Mouse (Mus musculus): ENCODE results near the gene Nucb1.
"Not testable (repeated sequence)": the region's sequence is repeated elsewhere in the genome, so short reads cannot be mapped to it uniquely, and the experiment has no call there.

Nucb1 gene

DNA sequence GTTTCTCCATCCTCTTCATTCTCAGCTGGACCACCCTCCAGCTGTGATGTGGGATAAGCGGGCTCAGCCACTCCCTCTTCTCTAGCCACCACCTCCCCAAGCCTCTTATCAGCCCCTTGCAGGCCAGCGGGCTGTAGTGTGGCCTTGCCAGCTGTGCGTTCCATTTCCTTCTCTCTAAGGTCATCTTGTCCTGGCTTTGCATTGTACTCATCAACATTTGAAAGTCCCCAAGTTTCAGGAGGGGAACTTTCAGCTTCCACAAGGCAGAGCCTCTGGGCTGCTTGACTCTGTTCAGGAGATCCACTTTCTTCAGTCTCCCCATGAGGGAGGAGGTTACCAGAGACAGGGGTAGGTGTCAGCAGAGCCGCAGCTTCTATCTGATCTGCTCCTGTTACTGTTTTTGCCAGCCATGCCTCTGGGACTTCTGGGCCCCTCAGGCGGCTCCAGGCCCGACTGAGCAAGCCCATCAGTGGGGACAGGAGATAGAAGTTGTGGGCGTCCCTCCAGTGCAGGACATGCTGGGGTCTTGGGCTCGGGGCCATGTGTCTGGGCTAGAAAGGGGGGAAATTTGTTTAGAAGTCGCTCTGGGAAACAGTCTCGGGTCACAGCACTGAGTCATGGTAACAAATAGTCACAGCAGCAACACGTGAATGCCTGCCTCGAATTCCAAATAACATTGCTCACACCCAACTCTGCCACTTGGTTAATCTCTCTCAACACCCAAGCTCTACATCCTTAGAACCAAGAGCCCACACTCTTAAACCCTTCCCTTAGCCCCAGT is 14.8 kb upstream of the Nucb1 start:
- no peak for DNase-seq (ENCODE audit: low spot score in 2 of 2)

DNA sequence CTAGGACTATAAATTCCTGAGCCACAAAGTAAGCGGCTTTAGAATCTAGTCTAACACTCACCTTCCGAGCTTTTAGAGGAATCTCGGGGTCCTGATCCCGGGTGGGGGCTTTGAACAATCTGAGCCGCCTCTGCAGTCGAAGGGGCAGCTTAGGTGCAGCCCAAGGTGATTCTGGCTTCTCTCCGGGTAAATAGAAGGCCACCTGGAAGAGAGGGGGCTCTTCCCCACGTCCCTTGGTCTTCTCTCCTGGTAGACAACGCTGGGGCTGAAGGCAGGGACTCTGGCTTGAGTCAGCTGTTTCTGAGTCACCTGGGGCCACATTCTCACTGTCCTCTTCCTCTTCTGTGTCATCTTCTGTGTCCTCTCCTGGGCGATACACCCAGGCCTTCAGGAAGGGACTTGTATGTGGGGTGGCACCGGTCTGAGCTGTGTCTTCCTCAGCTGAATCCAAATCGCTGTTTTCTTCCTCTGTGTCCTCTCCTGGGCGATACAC is 13.5 kb upstream of the Nucb1 start:
- no peak for DNase-seq (ENCODE audit: low spot score in 2 of 2)

DNA sequence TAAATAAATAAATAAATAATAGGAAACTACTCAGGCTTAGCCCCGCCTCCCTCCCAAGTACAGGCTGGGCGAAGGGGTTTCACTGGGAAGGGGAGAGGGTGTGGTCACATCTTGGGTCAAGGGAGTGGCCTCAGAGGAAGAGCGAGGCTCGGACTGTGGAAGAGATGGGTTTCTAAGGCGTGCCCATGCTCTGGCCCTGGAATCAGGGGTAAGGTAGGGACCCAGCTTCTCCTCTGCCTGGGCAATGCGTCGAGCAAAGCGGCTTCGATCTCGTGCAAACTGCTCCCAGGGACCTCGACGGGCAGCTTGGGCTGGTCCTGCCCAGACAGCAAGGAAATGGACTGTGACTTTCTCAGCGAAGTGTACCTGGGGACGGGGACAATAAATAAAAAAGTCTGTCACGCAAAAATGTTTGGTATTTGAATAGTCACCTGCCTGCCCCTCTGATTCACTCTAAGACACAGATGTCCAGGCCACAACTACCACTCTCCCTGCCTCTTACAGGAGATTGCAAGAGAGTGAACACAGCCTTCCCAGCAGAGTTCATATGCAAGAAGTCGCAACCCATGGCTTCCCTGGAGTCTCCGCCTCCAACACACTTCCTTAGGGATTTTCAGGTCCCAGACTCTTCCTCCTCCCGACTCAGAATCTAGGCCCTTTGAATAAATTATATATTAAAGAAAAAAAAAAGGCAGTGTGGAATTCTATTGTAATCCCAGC is 12.9 kb upstream of the Nucb1 start:
- no peak for DNase-seq (ENCODE audit: low spot score in 2 of 2)

DNA sequence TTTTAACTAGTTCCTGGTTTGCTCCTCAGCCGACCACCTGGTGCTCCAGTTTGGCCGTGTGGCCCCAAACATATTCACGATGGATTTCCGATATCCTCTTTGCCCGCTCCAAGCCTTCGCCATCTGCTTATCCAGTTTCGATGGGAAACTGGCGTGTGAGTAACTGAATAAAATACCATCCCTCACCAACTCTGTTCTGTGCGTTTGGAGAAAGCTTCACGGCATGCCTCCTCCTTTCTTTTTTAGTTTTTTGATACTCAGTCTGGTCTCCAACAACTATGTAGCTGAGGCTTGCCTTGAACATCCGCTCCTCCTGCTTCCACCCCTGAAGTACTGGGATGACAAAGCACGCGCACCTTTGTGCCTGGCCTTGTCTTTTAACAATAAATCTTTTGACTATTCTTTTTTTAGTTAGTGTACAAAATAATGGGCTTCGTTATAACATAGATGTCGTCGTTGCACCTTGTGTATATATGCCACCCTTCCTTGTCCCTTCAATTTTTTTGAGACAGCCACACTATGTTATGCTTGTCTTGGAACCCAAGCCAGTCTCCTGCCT is 12.1 kb upstream of the Nucb1 start:
- no peak for DNase-seq (ENCODE audit: low spot score in 2 of 2)

DNA sequence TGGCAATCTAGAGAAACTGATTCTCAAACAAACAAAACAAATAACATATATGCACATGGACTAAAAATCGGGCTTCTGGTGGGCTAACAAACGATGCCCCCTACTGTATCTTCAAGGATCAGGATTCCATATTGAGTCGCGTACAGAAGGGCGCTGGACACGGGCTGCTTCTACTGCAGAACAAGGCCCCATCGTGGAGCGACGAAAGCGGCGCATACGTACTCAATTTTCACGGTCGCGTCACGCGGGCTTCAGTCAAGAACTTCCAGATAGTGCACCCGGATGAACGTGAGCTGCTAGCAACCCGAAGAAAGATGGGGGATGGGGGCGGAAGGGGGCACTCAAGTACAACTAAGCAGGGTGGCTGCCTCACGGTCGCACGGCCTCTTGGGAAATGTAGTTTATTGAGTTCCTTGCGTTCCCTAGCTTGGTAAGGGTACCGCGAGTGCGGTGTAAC is 11.6 kb upstream of the Nucb1 start:
- DNase-seq (ENCODE audit: low spot score in 2 of 2): peak; percentile 79

DNA sequence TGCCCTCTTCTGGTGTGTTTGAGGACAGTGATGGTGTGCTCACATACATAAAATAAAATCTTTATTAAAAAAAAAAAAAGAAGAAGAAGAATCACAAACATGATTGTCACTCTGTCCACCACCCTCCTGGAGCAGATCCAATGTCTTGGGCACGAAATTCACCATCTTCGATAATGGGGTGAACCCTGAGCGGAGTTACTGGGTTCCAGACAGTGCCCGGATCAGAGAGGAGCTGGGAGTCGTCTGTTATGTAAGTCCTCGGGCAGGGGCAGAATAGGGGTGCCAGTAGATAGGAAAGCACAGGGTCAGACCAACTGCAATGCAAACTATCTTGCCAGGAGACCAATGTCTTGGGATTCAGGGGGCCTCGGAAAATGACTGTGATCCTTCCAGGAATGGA is 10.4 kb upstream of the Nucb1 start:
- DNase-seq (ENCODE audit: low spot score in 2 of 2): no peak

DNA sequence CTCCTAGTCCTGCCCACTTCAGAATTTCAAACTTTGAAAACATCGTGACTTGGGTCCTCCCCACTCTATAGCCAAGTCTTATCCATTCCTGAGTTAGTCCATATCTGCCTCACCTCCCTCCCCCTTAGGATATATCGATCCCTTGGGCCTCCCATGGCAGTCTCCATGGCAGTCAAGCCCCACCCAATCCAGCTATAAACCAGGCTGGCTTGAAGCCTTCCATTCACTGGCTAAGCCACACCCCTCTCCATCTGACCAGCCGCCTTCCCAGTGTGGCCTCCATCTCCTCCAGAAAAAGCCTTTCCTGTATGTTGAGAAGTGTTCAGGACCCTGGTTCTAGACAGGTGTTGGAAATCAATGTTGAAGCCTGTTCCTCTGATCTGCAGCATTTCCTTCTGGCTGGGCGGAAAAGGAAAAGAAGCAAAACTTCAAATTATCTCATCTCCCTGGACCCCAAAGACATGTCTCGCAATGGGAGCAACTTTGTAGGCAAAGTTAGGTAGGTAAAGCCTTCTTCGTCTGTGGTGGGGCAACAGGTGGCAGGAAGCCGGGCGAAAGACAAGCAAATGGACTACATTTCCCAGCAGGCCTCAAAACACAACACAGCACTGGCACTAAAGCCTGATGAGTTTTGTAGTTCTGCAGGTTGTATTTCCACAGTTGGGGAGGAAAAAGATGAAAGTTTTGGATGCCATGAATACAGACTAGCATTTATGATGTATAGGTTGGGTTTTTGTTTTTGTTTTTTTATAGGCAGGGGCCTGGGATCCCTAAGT is 9.3 kb upstream of the Nucb1 start:
- no peak for DNase-seq (ENCODE audit: low spot score in 2 of 2)

DNA sequence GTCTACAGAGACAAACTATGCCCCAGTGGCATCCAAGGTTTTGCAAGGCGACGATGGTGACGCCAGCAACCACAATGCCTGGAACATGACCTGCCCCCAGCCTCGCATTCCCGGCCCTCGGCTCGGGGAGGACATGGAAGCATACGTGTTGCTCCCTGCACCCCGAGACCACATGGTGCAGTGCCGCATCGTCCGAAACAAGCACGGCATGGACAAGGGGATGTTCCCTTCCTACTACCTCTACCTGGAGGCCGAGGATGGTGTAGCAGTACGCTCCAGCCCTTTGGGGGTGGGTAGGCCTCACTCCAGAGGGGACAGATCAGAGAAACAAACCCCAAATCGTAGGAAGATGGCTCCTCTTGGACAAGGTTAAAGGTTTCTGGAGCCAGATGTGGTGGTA is 8.4 kb upstream of the Nucb1 start:
- no peak for DNase-seq (ENCODE audit: low spot score in 2 of 2)

DNA sequence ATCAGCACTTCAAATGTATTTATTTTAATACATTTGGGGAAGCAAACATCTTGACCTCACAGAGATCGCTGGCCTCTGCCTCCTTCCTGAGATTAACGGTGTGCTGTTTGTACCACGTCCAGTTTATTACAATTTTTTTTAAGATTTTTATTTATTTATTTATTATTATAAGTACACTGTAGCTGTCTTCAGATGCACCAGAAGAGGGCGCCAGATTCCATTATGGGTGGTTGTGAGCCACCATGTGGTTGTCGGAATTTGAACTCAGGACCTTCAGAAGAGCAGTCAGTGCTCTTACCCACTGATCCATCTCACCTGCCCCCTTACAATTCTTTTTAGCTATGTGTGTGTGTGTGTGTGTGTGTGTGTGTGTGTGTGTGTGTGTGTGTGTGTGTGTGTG is 6.6 kb upstream of the Nucb1 start:
- not testable (repeated sequence) for DNase-seq (ENCODE audit: low spot score in 2 of 2)

DNA sequence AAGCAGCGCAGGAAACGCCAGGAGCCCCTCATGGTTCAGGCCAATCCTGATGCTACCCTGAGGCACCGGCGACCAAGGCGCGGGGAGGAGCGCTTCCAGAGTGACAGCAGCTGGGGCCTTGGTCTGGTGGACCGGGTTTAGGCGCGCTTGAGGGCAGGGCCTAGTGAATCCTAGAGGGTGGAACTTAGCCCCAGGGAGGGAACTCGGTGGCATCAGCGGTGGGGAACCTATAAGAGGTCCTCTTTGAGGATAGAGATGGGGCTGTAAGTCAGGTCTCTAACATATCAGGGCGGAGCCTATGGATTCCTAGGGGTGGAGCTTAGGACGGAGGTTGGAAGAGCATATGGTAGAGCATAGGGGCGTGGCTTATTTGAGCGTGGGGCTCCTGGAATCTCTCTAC is 5.2 kb upstream of the Nucb1 start:
- no peak for DNase-seq (ENCODE audit: low spot score in 2 of 2)

DNA sequence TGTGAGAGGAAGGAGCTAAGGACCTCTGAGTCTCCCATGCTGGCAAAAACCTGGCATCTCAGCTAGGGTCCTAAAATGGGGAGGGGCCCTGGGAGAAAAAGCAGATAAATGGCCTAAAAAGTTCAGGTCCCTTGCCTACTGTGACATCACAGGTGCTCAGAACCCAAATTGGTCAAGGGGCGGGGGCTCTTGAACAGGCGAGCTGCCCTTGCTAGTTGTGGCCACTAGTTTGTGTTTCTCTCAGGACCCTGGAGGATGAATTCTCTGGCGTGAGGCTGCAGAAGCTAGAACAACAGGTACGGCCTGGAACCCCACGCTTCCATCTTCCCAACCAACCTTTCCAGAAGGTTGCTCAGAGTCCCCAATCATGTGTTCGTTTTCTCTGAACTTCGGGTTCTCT is 4.2 kb upstream of the Nucb1 start:
- DNase-seq (ENCODE audit: low spot score in 2 of 2): no peak

DNA sequence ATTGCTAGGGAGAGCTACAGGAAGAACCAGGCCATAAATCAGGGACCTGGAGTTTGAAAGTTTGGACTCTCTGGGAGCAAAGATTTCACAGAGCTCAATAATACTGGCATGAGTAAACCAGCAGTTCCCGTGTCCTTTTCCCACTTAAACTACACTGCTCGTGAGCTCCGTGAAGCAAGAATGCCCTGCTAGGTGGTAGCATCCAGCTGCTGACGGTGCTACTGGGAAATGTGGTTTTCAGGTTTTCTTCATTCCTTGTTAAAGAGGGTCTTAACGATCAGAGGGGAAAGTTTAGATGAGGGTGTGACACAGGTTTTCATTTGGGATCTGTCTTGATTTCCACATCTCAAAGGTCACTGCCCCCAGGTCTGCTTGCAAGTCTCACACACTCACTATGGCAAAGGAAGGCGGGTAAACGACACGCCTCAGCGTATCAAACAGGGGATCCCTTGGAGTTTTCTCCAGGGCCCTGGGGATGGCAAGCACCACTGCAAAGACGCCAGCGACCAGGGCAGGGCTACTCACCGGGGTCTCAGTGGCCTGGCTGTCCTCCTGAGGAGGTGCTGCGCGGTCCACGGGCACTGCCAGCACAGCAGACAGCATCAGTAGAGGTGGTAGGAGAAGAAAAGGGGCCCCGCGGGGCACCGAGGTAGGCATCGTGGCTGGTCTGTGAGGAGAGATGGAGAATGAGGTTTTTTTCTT is 874 bp downstream of the Nucb1 start:
- DNase-seq (ENCODE audit: low spot score in 2 of 2): no peak

DNA sequence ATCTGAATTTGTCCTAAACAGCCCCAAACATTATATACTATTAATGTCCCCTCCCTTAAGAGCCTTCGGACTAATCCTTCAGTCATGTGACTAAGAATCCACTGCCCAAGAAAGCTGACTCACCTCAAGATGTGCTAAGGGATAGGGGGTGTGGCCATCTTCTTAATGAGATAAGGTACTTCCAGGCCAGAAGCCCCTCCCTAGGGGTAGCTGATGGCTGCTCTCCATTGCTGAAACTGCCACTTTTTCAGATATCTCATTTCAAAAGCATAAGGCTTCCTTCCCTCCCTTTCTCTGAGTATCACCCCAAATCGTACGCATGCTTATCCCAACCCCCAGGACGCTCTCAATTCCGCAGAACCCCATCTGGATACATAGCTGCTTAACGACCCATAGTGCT is 1.6 kb downstream of the Nucb1 start:
- DNase-seq (ENCODE audit: low spot score in 2 of 2): no peak

DNA sequence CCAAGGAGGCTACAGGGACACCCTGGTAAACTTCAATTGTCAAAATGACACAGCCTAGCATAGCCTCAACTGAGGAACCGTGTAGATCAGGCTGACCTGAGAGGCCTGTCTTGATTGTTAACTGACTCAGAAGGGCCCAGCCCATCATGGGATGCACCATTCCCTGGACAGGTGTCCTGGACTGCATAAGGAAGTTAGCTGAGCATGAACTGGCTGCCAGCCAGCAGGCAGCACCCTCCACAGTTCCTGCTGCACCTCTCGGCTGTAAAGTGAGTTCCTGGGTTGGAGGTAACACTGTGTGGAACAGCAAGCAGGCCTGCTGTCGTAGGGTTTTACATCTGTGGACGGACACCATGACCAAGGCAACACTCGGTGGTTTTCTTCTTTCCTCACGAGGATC is 2.6 kb downstream of the Nucb1 start:
- DNase-seq (ENCODE audit: low spot score in 2 of 2): no peak

DNA sequence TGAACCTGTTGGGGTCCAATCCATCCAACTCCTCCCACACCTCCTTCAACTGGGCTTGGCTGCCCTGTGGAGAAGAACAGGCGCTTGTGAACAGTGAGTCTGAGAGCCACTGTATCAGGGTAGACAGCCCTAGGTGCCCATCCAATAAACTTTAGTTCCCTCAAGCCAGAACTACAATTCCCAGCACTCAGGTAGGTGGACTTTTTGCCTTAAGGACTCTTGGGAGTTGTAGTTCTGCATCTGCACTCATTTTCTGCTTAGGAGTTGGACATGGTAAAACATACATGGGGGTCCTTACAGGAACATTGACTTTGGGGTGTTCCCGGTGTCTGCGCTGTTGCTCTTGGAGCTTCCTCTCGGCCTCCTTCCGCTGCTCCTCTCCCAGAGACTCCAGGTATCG is 11.8 kb downstream of the Nucb1 start:
- no peak for DNase-seq (ENCODE audit: low spot score in 2 of 2)

DNA sequence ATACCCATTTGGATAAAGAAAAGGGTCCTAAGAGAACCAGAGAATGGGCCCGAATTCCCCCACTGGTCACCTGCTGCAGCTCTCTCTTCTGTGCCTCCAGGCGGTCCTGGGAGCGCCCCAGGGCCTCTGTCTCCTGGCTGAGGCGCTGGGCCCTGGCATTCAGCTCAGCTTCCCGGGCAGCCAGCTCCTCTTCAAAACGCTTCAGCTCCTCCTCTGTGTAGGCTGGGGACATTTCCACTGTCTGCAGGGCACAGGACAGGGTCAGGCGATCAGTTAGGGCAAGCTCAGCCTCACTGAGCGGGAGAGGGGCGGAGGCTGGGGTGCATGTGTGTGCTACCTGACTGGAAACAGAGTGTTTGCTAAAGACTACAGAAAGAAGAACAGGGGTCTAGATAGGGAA is 15.7 kb downstream of the Nucb1 start:
- no peak for DNase-seq (ENCODE audit: low spot score in 2 of 2)

DNA sequence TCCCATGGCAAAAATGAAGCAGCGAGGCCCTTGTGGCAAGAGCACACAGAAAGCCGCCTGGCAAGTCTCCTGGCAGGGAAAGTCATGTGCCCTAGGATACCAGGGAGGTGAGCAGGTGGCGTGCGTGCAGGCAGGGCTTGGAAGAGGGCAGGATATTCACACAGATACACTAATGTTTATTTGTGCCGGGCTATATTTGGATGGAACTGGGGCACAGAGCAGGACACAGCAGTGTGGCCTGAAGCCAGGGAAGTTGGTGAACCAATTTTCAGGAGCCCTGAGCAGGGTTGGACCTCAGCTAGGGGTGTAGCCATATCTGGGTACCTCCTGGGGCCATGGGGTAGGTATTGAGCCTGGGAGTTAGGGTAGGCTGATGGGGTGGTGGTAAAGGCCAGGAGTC is 17.3 kb downstream of the Nucb1 start:
- no peak for DNase-seq (ENCODE audit: low spot score in 2 of 2)

DNA sequence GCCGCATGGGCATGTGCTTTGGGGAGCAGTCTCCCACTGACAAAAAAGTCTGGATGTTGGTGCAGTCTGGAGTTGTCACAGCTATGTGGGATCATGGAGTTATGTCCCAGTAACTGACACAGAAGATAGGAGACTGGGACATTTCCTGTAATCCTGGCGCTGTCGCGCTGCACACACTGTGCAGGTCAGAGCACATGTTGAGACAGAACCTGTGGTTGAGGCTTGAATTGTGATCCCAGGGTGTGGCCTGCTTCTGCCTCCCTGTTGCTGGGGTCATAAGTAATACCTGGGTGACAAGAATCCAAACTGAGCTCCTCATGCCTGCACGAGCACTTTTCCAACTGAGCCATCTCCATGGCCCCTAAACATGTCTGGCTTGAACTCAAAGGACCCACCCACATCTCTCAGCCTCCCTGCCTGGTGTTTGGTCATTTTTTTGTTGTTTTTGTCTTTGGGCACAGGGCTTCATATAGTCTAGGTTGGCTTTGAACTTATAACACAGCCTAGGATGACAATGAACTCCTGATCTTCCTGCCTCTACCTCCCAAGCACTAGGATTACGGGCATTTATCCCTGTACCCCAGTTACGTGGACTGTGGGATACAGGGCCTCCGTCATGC is 17.9 kb downstream of the Nucb1 start:
- no peak for DNase-seq (ENCODE audit: low spot score in 2 of 2)

DNA sequence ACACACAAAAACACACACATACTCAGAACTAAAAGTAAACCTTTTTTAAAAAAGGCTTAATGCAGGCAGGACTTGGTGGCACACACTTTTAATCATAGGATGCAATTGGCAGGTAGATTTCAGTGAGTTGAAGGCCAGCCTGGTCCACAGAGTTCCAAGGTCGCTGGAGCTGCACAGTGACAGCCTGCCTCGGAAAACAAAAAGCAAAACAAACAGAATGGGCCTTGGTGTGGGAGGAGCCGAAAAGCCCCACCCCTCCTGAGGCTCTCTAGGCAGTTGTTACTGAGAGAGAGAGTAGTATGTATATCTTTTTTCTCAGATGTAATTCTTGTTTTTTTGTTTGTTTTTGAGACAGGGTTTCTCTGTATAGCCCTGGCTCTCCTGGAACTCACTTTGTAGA is 18.9 kb downstream of the Nucb1 start:
- no peak for DNase-seq (ENCODE audit: low spot score in 2 of 2)

DNA sequence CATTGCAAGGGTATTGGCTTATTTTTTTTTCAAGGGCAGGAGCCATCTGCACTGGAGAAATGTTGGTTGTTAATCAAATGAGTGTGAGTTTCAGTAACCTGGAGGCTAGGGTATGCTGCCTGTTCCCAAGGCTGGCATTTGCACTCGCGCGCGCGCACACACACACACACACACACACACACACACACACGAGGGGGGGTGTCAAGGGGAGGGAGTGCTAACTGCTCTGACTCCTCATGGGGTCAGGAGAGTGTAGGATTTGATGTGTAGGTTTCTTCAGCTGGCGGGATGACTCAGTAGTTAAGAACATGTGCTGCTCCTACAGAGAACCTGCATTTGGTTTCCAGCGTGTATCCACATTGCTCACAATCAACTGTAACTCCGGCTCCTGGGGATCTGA is 19.4 kb downstream of the Nucb1 start:
- no peak for DNase-seq (ENCODE audit: low spot score in 2 of 2)

DNA sequence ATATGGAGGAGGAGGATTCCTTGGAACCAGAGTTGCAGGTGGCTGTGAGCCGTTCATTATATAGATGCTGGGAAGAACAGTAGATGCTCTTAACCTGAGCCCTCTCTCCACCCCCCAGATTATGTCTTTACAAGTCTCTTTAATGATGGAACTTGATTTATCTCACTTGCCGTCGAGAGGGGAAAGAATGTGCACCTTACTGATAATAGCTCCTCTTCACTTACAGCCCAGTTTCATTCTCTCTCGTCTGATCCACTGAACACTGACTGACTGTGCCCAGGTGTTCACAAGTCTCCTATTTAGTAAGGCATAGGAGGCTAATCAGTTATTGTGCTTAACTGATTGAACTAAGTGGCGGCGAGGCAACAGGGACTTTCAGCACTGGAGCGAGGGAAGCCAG is 20.6 kb downstream of the Nucb1 start:
- DNase-seq (ENCODE audit: low spot score in 2 of 2): no peak

Data from frontal cortex, postnatal 25 days (tissue).